Mouse (Mus musculus) CD4-positive, CD25-positive, alpha-beta regulatory T cell, adult 4 months (primary cell): ENCODE data around the gene Reps2. TPM values are rescaled to one million over a fixed set of nuclear protein-coding genes. Genes with fewer than 3 reads are reported as not detected.

Experiments used
- ATAC-seq: one replicate; pipeline ENCODE4 v1.8.0; 2017
- polyA plus RNA-seq, 2 experiments: library from polyadenylated mRNA; unstranded; fragments of 100-300 nt; shearing (Covaris generic); gene quantifications; one replicate each; pipeline ENCODE4 v1.2.1; 2017

Gene Reps2
- polyA plus RNA-seq, 2 experiments from 2014 or later, result not detected

DNA sequence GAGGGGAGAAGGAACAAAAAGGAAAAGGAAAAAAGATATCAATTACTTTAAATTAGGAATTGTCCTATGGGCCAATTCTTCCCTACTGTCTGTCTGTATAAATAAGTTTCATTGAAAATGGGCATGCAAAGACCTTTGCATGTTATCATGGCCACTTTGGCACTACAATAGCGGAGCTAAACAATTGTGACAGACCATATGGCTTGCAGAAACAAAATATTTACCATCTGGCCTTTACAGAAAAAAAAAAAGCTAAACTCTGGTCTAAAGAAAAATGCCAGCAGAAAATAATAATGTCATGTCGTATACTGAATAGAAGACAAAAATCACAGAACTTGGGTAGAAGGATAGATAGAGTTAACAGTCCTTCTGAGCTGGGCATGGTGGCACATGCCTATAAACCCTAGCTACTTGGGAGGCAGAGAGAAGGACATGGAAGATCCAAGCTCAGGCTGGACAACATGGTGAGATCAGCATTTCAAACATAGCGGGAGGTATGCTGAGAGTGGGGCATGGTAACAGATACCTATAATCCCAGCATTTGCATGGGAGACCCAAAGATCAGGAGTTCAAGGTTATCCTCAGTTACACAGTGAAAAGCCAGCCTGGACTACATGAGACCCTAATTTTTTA is 54.2 kb downstream of the Reps2 start:
- ATAC-seq, result no peak

DNA sequence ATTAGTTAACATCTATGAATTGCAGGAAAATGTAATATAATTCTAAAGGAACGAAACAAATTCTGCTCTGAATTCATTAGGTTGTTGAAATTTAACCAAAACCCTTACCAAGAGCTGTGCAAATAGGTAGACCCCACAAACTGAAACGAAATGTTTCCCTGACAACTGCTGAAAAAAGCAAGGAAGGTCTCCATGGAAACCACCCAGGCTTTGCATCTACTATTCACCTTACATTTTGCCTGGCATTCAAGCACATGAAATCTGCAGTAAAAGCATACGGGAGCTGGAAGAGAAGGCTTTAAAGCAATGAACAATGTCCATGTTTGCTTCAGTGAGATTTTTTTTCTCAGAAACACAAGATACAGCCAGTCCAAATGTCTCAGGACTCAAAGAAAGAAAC is 59.1 kb downstream of the Reps2 start:
- no peak for ATAC-seq

DNA sequence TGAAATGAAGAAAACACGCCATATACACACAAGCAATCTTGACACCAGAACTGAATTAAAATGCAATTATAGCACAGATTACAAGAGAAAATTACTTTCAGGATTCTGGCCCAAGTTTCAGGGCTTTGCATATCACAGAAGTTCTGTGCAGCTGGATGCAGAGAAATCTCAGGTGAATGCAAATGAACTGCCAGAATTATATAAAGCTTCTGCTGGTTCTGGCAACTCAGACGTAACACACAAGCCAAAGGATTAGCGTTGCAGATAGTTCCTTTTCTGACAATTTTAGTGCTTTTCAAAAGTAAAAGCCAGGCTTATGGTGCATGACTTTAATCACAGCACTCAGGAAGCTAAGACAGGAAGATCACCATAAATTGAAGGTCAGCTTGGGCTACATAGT is 62.9 kb downstream of the Reps2 start:
- ATAC-seq, result no peak

DNA sequence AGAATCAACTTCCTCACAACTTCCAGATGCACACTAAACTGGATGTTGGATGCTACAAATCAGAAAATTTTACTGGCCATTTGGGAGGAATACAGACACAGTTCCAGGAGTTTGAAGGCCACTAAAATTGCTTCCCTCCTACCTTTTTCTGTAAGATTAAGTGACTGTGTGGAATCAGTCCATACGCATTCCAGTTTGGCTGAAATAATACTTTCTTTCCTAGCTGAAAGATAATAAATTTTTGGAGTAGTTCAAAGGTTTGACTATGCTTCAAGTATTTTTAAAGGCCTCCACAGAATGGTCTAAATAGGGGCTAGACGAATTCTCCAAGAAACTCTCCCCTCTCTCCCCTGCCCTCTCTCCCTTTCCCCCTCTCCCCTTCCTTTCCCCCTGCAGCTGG is 75.0 kb downstream of the Reps2 start:
- no peak for ATAC-seq

DNA sequence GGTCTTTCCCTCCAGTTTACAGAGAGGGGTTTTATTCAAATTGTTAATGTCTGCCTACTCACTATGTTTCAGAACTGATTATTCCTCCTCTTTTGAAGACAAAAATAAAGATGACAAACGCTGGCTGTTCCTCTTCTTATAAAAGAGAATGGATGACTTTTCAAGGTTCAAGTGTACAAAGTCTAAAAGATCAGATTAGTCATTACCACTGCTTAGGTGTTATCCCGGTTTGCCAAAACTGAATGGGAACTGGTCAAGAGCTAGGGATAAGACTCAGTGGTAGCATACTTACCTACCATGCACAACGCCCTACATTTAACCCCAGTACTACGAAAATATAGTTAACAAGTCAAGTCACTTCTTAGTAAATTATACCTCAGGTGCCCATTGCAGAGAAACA is 77.9 kb downstream of the Reps2 start:
- no peak for ATAC-seq

DNA sequence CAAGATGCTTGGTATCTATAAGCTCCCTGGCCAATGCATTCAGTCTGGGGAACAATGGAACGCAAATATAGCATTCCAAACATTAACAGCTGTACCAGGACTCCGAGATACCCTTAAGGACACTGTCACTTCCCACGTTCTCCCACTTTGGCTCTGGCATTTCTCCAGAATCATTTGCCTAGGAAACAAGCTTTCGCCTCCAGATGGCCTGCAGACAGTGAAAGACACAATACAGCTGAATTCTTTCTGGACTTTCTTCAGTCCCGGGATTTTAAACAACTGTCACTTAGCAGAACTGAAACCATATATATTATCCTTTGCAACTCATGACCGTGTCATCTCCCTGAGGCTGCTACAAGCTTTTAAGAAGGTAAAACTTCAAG is 87.0 kb downstream of the Reps2 start:
- ATAC-seq, result no peak

DNA sequence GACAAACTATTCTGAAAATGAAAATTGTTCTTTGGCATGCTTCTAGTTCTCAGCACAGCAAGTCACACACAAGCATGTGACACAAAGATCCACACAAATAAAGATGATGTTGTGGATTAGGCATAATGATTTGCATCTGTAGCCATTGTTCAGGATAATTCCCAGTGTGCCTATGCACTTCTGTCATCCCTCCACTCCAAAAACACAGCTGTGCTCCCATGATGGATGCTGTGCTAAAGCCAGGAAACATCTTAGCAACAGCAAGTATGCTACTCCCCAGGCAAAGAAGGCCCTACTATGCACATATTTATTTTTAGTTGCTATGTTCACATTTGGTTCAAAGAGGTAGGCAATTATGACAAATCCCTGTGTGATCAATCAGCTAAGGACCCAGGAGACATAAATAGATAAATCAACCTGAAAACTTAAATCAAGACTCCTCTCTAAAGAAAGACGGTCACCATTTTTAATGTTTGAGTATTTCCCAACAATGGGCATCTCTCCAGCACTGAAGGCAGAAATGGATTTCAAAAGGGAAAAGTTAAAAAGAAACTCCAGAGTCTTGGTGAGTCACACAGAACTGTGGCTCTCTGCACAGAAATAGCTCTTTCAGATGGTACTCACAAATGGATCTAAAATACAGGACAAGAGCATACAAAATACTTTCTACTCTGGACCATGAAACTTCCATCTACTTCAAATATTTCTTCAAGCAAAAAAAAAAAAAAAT is 87.6 kb downstream of the Reps2 start:
- ATAC-seq, result no peak

DNA sequence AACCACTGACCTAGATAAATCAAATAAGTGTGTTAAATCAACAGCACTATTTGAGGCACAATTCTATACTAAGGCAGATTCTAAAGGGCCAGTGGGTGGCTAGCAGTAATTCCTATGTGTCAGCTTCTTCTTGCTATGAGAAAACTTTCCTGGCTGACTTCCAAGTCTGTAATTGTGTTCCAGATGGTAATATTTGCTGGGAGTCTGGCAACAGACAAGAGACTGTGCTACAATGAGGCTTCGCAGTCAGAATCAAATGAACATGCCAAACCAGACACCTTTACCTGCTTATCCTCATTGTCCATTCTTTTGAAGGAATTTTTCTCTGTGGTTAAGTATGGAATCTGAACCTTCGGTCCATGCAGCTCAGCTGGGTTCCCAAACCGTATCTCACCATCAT is 88.9 kb downstream of the Reps2 start:
- ATAC-seq, result no peak

DNA sequence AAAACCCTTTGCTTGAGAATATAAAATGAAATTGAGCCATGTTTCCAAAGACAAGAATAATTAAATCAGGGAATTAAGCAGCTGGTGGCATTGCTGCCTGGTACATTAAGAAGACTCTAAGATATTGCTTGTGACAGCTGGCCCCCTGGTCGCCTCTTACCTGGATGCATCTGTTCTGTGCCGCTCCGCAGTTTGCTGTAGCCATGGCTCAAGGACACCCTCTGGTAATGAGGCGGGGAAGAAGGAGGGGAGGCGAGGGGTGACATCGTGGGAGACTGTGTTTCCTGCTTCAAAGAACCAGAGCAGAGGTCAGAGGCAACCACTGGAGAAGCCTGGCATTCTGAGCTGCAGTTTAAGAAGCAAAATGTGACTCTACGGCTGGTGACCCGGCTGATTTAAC is 91.1 kb downstream of the Reps2 start:
- no peak for ATAC-seq

DNA sequence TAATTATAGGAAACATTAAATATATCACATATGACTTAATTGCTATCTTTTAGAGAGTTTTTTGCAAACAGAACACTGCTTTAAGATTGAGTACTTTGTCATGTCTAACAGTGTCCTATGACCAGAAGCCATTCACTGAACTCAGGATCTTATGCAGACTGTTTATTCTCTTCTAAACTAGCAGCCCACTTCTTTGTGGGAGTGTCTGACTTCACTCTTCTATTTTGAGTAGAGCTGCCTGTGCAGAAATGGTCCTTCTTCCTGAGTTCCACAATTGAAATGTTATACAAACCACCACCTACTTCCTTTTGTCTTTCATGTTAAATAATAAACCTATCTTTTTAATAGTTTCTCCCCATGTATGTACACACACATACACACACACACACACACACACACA is 98.4 kb downstream of the Reps2 start:
- ATAC-seq, result no peak

DNA sequence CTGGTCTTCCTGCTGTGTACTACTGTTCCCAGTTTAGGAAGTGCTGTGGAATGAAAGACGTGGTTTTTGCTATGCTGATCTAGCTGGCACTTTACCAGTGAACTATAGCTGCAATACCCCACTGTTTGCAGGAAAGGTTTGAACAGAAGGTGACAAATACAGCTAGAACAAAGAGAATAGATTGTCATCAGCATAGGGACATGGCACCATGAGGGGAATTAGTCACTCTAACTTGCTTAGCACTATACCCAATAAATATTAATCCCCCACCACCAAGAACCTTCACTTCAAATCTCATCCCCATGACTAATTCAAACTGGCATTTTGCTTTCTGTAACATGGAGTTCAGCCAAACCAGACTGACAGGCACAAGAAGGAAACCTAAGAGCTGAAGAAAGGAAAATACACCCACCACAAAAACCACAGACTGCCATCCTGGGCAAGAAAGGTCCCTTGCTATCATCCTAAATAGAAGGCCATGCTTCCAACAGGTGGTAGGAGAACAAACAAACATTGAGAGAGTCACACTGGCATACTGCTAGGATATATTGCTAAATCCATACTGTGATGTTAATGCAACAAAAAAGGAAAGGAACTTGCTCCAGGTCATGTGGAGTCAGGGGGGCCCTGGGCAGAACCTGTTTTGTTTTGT is 100.7 kb downstream of the Reps2 start:
- ATAC-seq, result no peak

DNA sequence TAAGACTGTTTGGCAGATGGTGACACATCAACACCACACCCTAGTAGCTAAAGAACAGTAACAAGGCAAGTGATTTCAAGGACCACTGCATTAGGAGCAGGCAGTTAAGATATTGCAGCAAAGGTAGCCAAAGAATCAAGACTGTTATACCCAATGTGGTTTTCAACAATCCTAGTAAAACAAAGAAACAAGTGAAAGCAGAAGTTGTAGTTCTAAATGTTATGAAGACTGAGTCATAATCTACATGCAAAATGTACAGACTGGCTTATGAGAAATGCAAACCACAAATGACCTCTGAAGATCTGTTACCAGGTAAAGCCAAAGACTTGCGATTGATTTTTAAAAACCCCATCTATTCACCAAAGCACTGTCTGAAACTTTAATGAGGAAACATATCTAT is 101.5 kb downstream of the Reps2 start:
- no peak for ATAC-seq

DNA sequence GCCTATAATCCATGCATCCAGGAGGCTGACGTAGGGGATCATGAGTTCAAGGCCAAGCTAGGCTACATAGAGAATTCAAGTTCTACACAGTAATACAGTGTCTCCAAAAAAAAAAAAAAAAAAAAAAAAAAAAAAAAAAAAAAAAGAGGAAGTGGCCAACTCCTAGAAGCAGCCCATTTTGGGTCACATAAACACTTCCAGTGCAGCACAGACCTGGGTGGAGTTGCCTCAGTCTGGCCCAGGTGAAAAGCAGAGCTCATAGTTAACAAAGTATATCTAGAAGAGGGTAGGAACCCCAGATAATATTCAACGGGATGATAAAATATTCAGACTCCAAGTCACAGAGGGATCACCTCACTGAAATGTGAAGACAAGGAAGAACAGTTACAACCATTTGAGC is 112.4 kb downstream of the Reps2 start:
- ATAC-seq, result no peak

DNA sequence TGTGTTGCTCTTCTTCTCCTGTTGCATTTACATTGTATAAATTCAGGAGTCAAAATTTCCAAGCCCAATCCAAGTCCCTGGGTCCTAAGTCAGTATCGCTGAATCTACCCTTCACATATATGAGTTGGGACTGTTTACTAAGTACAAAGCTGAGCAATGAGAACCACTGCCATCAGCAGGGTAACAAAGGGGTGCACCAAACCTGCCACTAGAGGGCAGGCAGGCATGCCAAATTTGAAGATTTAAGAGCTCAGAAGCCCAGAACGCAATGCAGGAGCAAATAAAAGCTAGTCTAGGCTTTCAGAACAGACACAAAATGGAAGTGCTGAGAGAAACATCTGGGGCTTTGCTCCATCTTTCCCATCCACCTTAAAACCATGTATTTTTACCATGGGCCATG is 116.2 kb downstream of the Reps2 start:
- no peak for ATAC-seq

DNA sequence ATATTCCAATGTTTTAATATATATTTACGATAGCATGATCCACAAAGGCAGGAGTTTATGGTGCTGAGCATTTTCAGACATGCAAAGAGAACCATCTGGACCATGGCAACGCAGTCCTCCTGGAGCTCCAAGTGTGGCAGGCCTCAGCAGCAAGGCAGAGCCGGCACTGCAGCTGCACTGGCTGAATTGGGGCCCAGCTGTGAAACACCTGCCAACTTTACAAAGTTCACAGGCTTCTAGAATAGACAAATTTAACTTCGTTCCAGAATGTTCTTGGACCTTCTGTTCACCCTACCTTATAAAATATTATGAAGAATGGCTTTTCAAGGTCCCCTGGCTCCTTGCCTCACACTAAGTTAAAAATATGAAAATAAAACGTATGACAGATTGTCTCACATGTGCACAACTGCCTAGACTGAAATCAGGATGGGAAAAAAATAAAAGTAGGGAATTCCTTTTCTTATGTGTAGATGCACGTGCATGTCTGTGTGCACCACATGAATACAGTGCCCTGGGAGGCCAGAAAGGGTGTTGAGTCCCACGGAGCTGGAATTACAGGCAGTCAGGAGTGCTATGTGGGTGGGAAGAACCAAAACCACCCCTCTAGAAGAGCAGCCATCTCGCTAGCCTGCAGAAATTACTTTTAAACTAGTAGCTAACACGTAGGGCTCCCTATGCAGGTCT is 121.5 kb downstream of the Reps2 start:
- no peak for ATAC-seq

DNA sequence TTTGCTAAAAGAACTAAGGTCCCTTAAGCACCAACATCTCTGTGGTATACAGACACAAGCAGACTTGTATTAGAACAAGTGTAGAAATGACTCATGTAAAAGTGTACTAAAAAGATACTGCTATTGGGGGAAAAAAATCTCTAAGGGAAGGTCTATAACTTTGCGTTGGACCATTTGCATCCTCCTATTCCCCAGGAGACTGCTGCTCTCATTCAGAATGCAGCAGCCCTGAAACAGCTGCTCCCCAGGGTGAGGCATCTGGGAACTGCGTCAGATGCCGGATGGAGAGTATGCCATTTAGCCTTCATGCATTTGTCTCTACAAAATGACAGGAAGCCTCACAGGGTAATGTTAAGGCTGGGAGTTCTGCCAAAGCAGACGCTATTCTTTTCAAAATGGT is 122.3 kb downstream of the Reps2 start:
- ATAC-seq, result no peak

DNA sequence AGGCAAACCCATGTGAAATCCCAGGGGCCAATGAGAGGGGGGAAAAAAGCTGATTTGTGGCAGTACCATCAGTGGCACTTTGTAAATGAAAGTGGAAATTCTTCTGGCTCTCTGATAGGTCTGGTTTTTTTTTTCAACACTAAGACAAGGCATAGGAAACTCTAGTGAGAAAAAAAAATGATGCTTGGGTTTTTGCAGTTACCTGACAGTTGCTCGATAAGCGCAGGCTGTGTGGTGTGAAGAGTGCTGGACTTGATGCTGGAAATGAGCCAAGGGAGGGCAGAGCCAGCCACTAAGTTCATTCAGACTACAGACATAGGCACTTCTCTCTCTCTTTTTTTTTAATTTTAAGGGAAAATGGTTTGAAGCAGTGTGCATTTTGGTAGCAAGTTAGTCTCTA is 123.1 kb downstream of the Reps2 start:
- ATAC-seq, result no peak

DNA sequence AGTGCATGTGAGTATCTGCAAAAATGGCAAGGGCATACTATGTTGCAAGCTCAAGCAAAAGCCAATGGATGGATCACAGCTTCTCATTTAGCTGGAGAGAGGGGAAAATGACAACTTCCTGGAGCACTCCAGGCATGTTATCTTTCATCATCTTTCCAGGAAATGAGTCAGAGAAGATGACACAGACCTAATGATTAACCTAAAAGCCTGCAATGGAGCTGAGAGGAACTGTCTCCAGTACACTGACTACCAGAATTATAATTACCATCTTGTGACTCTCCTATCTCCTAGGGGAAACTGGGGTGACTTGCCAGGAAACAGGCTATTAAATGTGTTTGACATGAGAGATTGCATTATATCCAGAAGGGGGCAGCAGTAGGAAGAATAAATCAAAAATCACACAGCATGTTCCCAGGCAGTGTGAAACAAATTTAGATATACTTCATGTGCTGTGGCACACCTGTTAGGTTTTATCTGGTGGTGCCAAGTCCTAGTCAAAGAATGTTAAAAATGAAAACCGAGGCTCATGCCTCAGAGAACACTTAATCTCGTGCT is 132.9 kb downstream of the Reps2 start:
- no peak for ATAC-seq

DNA sequence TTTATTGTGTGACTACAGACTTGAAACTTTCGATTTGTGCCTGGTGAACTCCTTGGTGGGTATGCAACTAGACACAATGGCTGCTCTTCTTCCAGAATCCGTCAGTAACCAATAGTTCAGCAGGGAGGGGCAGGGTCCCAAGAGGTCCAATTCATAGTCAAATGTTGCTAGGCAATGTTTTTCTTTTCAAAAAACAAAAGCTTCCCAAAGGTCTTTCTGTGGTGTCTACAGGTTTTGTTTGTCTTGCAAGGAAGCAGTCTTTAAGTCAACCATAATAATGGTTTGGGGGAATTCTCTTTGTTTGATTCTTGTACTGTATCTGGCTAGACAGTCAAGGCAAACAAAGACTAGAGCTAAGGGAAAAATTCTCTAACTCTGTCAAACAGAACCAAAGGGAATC is 138.3 kb downstream of the Reps2 start:
- ATAC-seq, result no peak

DNA sequence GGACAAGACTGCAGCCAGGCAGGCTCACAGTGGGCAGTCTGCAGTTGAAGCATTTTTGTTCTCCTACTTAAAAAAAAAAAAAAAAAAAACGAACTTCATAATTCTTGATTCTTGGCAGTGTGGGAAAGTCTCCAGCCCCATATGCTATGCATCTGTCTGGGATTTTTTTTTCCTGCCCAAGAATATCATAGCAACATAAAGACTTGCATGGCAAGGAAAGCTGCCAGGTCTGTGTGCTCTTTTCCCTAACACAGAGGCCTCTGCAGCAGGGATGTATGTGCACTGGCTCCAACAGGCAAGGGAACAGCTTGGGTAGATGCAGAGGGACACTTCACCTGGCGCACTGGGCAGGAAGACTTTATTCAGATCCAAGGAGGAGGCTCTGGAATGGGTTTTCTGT is 140.0 kb downstream of the Reps2 start:
- ATAC-seq, result no peak

DNA sequence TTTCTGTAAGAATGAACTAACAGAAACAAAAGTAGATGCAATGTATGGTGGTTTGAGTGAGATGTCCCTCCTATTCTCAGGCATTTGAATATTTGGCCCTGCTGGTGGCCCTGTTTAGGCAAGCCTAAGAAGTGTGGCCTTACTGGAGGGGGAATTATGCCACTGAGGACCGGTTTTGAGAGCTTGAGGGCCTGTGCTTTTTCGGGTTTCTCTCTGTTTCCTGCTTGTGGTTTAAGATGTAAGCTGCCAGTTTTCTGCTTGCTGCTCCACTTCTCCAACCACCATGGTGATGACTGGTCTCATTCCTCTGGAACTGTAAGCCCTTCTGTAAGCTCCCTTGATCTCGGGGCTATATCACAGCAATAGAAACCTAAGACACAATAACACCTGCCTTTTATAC is 142.5 kb downstream of the Reps2 start:
- ATAC-seq, result no peak

DNA sequence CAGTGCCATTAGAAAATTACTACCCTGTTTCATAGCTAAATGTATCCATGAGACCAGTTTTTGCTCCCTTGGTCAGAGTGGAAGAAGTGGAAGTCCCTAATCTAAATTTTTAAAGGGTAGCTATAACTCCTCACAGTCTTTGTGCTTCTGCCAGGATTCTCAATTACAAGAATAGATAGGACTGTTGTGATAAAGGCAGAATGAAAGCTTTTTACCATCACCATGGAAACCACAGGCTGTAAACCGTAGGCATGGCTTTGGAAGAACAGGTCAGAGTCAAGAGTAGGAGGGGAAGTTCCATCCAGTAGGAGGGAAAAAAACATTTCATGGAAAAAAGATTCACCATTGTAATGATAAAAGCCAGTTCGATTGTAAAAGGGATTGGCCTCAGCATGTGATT is 147.0 kb downstream of the Reps2 start:
- ATAC-seq, result no peak

DNA sequence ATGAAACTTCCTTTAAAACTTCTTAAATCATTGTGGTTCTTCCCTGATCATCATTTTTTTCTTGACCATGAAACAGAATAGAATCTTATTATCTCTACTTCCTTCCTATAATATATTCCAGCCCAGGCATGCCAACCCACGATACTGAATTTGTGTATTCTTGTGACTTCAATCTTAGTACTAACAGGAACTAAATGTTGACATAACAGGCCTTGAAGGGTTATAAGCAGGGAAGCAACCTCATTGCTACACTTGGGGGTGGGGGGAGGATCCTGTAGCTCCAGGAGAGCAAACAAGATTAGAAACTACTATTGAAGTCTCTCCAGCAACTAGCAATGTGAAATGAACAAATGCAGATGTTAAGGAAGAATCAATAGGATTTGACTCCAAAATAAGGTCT is 154.8 kb downstream of the Reps2 start:
- no peak for ATAC-seq

DNA sequence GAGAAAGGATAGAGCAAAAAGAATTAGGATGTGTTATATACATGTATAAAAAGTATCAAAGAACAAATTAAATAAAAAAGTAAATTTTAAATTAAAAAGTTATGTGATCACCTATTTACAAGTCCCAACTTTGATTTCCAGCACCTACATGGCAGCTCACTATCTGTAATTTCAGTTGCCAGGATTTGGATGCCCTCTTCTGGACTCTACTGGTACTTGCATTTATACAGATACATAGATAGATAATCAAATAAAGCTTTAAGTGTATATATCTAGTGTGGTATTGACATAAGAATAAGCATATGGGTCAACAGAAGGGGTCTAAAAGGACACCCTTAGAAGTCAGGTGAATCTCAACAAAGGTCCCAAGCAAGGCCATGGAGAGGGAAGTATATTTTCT is 155.7 kb downstream of the Reps2 start:
- no peak for ATAC-seq
